Mouse (Mus musculus): ENCODE data around the gene Fetub. TPM values are rescaled to one million over a fixed set of nuclear protein-coding genes. Genes with fewer than 3 reads are reported as not detected.

The Fetub gene
- polyA plus RNA-seq, 1 experiment from 2014 or later: not detected

GRCm38 (mm10) chr16:22967383-22968030 lies 49.4 kb downstream of the Fetub start:
- ATAC-seq: no peak
- no peaks in the 10 kb centered on the region for H3K36me3 ChIP-seq (ENCODE audit: control insufficient read depth, insufficient read depth)
- TF ChIP-seq CTCF (IDR thresholded peaks at IDR 0.05; ENCODE audit: low read depth): no peak
- no peaks in the 10 kb centered on the region for H3K4me1 ChIP-seq (replicated peaks; ENCODE audit: control insufficient read depth, insufficient read depth, low read length)
- H3K9me3 ChIP-seq (ENCODE audit: control insufficient read depth): no peaks in the 10 kb centered on the region
- no peaks in the 10 kb centered on the region for H3K27me3 ChIP-seq (replicated peaks; ENCODE audit: control insufficient read depth, insufficient read depth, low read length)
- H3K4me2 ChIP-seq (replicated peaks; ENCODE audit: low read depth): no peak overlapping the region
- H3K4me3 ChIP-seq (ENCODE audit: low read depth, low read length): no peak overlapping the region
- WGBS: 64% methylated on average over 1 of the region's 1 CpGs
- no peak overlapping the region for H3K9ac ChIP-seq (ENCODE audit: low read depth, low read length)
- H3K27ac ChIP-seq (ENCODE audit: low read depth, low read length): no peak overlapping the region

Other genes starting within 250 kb of the Fetub start
- gene Crygs, start 106.8 kb upstream of the Fetub start, polyA plus RNA-seq (2015; fragmentation: Nextera tagmentation; extraction: Ambion mirVana): not detected in 2 replicates
- 14.0 and 14.7 TPM in 2 replicates for gene Tbccd1, start 60.7 kb upstream of the Fetub start, polyA plus RNA-seq (2015; fragmentation: Nextera tagmentation; extraction: Ambion mirVana)
- 119 and 122 TPM in 2 replicates for gene Dnajb11, start 60.5 kb upstream of the Fetub start, polyA plus RNA-seq (2015; fragmentation: Nextera tagmentation; extraction: Ambion mirVana)
- gene Ahsg, start 27.1 kb upstream of the Fetub start, polyA plus RNA-seq (2015; fragmentation: Nextera tagmentation; extraction: Ambion mirVana): 0.55 and 1.6 TPM in 2 replicates
- gene Hrg, start 32.7 kb downstream of the Fetub start, polyA plus RNA-seq (2015; fragmentation: Nextera tagmentation; extraction: Ambion mirVana): not detected in 2 replicates
- gene Kng2, start 111.1 kb downstream of the Fetub start, polyA plus RNA-seq (2015; fragmentation: Nextera tagmentation; extraction: Ambion mirVana): 1.1 and 1.4 TPM in 2 replicates
- gene Kng1, start 139.5 kb downstream of the Fetub start, polyA plus RNA-seq (2015; fragmentation: Nextera tagmentation; extraction: Ambion mirVana): 1.7 and 2.4 TPM in 2 replicates
- 101 and 109 TPM in 2 replicates for gene Eif4a2, start 189.1 kb downstream of the Fetub start, polyA plus RNA-seq (2015; fragmentation: Nextera tagmentation; extraction: Ambion mirVana)
- gene Rfc4, start 209.4 kb downstream of the Fetub start, polyA plus RNA-seq (2015; fragmentation: Nextera tagmentation; extraction: Ambion mirVana): 39.6 and 40.7 TPM in 2 replicates
- not detected in 2 replicates for gene Adipoq, start 228.2 kb downstream of the Fetub start, polyA plus RNA-seq (2015; fragmentation: Nextera tagmentation; extraction: Ambion mirVana)